Comparison of ENCODE assay signal across 8 mouse cellular contexts in genomic region chr9:120140652-120141051, GRCm38 (mm10). TPM values are rescaled to one million over a fixed set of nuclear protein-coding genes. Genes with fewer than 3 reads are reported as not detected.
DNase-seq lines count a peak whose midpoint lies in the region; ATAC-seq and TF ChIP-seq lines count a peak whose summit lies in the region.

No protein-coding gene starts in this region.

- no peak overlapping the region for H3K4me3 ChIP-seq in CH12.LX (replicated peaks in 1 of 3; ENCODE audit: low read depth in 2 of 3, low read length in 2 of 3, poor library complexity in 1 of 3)
- no peak overlapping the region for H3K4me3 ChIP-seq in liver, embryonic 15.5 days (replicated peaks)
- no peak overlapping the region for H3K4me3 ChIP-seq in neural tube, embryonic 15.5 days (replicated peaks)

- H3K27me3 ChIP-seq in CH12.LX (replicated peaks), result peaks cover 6% of the 10 kb centered on the region
- H3K27me3 ChIP-seq in liver, embryonic 15.5 days, result peaks cover 10% of the 10 kb centered on the region; the same call in 1 of the 2 replicates
- H3K27me3 ChIP-seq in neural tube, embryonic 15.5 days (replicated peaks), result no peaks in the 10 kb centered on the region

- peak; percentile 71 to 97 for TF ChIP-seq CTCF in CH12.LX (conservative IDR thresholded peaks at IDR 0.05 in 1 of 2, IDR thresholded peaks at IDR 0.05 in 1 of 2; ENCODE audit: low read depth in 2 of 2, low read length in 2 of 2)

- no peak for TF ChIP-seq EP300 in CH12.LX (IDR thresholded peaks at IDR 0.05; ENCODE audit: low read length)

- no peak overlapping the region for H3K27ac ChIP-seq in CH12.LX (ENCODE audit: insufficient read depth, low read depth)
- no peak overlapping the region for H3K27ac ChIP-seq in liver, embryonic 15.5 days (replicated peaks)
- H3K27ac ChIP-seq in neural tube, embryonic 15.5 days (replicated peaks), result no peak overlapping the region

- no peaks in the 10 kb centered on the region for H3K79me2 ChIP-seq in CH12.LX (replicated peaks; ENCODE audit: control insufficient read depth, extremely low read depth, insufficient read depth, poor library complexity, severe bottlenecking)

- intact Hi-C loops in heart, postnatal 14 days (cut with DNase I), result loop anchor here (1.0 to 5.0 kb wide), 3 partner anchors 31 to 288 kb away; no protein-coding TSS in a partner anchor

- WGBS in liver, embryonic 15.5 days (ENCODE audit: insufficient replicate concordance), result 13% methylated on average over 4 of the region's 4 CpGs
- 11% methylated on average over 4 of the region's 4 CpGs for WGBS in neural tube, embryonic 15.5 days

- ATAC-seq in erythroblast, adult 5-6 weeks (replicated peaks; ENCODE audit: low FRiP score, poor library complexity, severe bottlenecking), result peak; percentile 90
- 0 out of 2 replicates have a peak, but pooled peaks have one; percentile 22 for ATAC-seq in liver, embryonic 15.5 days (ENCODE audit: insufficient read depth)
- peak; percentile 65; the same call in 1 of the 2 replicates for ATAC-seq in neural tube, embryonic 15.5 days (ENCODE audit: low FRiP score)

- H3K4me2 ChIP-seq in CH12.LX (ENCODE audit: insufficient read depth, low read depth, poor library complexity, severe bottlenecking), result no peak overlapping the region
- no peak overlapping the region for H3K4me2 ChIP-seq in liver, embryonic 15.5 days
- H3K4me2 ChIP-seq in neural tube, embryonic 15.5 days, result no peak overlapping the region

- peak; percentile 80 for DNase-seq in CH12.LX (ENCODE audit: extremely low read depth)
- peak; percentile 32 to 63 for DNase-seq in adrenal gland, postnatal 4 days (ENCODE audit: low spot score in 2 of 2)
- peak; percentile 82 to 89 for DNase-seq in heart, postnatal 14 days
- peak; percentile 88 to 90 for DNase-seq in kidney, postnatal 4 days
- DNase-seq in testis, postnatal 10 days (ENCODE audit: low spot score), result peak; percentile 92

- H3K9ac ChIP-seq in CH12.LX (ENCODE audit: insufficient read depth, low read depth), result no peak overlapping the region
- H3K9ac ChIP-seq in liver, embryonic 15.5 days, result no peak overlapping the region
- H3K9ac ChIP-seq in neural tube, embryonic 15.5 days (replicated peaks), result no peak overlapping the region

- no peak for TF ChIP-seq POLR2A in CH12.LX (IDR thresholded peaks at IDR 0.05; ENCODE audit: low read depth, low read length)

- in situ Hi-C loops in CH12.LX (cut with MboI; ENCODE audit: low pct_ligation_motif_present, low pct_unique_long_range_greater_than_20kb, low sequenced_read_pairs), result no loop called here

- H3K4me1 ChIP-seq in CH12.LX (ENCODE audit: control insufficient read depth in 1 of 2, insufficient read depth in 2 of 2), result no peaks in the 10 kb centered on the region; a peak in 1 of 4 replicates
- no peaks in the 10 kb centered on the region for H3K4me1 ChIP-seq in liver, embryonic 15.5 days (replicated peaks)
- H3K4me1 ChIP-seq in neural tube, embryonic 15.5 days, result no peaks in the 10 kb centered on the region

- peak; percentile 97 for TF ChIP-seq RAD21 in CH12.LX (IDR thresholded peaks at IDR 0.05; ENCODE audit: low read depth, low read length)

- H3K36me3 ChIP-seq in CH12.LX (replicated peaks in 1 of 2; ENCODE audit: control insufficient read depth in 1 of 2, insufficient read depth in 1 of 2, low read length in 1 of 2), result peaks cover 0 to 2% of the 10 kb centered on the region in 2 experiments
- no peaks in the 10 kb centered on the region for H3K36me3 ChIP-seq in liver, embryonic 15.5 days (replicated peaks)
- H3K36me3 ChIP-seq in neural tube, embryonic 15.5 days, result no peaks in the 10 kb centered on the region

- peaks cover 4% of the 10 kb centered on the region for H3K9me3 ChIP-seq in CH12.LX (replicated peaks; ENCODE audit: low read length)
- no peaks in the 10 kb centered on the region for H3K9me3 ChIP-seq in liver, embryonic 15.5 days (replicated peaks)
- H3K9me3 ChIP-seq in neural tube, embryonic 15.5 days (replicated peaks), result no peaks in the 10 kb centered on the region

- dilution Hi-C loops in CH12.LX (cut with MboI; ENCODE audit: extremely low pct_ligation_motif_present, extremely low pct_unique_long_range_greater_than_20kb, low sequenced_read_pairs), result no loop called here

TF ChIP-seq in CH12.LX, 34 proteins besides CTCF, POLR2A, EP300 and RAD21:
- TF ChIP-seq ELF1 (IDR thresholded peaks at IDR 0.05; ENCODE audit: low read depth, low read length) (peak; percentile 72), ZC3H11A (IDR thresholded peaks at IDR 0.05; ENCODE audit: low read depth, low read length) (peak; percentile 46; the same call in 1 of the 2 replicates), UBTF (IDR thresholded peaks at IDR 0.05; ENCODE audit: low read depth, low read length) (no peak), USF2 (conservative IDR thresholded peaks at IDR 0.05; ENCODE audit: low read depth, low read length) (no peak), SMC3 (IDR thresholded peaks at IDR 0.05; ENCODE audit: low read depth, low read length) (peak; percentile 91)

RNA-seq across cellular contexts. Expression of gene Mobp, which starts 8.9 kb away (rescaled TPM):
- total RNA-seq in CH12.LX (2012; rRNA removed) (not detected in 2 replicates), CH12.LX (2014; rRNA removed) (not detected in 2 replicates)
- polyA plus RNA-seq in CH12.LX (2012; ENCODE audit: insufficient read length, low read depth), result 0.17 TPM in 1 of 2 replicates, not detected in the other
- total RNA-seq in adrenal gland, postnatal 4 days (2021), result not detected
- not detected in 2 replicates for total RNA-seq in erythroblast, adult 5-6 weeks (2015; ENCODE audit: low replicate concordance)
- not detected in 2 replicates for total RNA-seq in erythroblast, adult 5-6 weeks (2017; ENCODE audit: low replicate concordance)
- not detected for total RNA-seq in heart, postnatal 14 days (2021)
- not detected in 2 replicates for polyA plus RNA-seq in liver, embryonic 15.5 days (2015; fragmentation: Nextera tagmentation; extraction: Ambion mirVana)
- 0.18 and 0.50 TPM in 2 replicates for polyA plus RNA-seq in neural tube, embryonic 15.5 days (2015; fragmentation: Nextera tagmentation; extraction: Ambion mirVana)

RNA-seq across cellular contexts. Expression of gene Rpsa, which starts 13.2 kb away (rescaled TPM):
- total RNA-seq in CH12.LX (2012; rRNA removed) (3,568 and 3,991 TPM in 2 replicates), CH12.LX (2014; rRNA removed) (4,012 and 4,053 TPM in 2 replicates)
- polyA plus RNA-seq in CH12.LX (2012; ENCODE audit: insufficient read length, low read depth), result 3,250 and 3,563 TPM in 2 replicates
- total RNA-seq in adrenal gland, postnatal 4 days (2021), result 1,000 to 10,000 TPM; 1,207 to 1,212 TPM
- 532 and 535 TPM in 2 replicates for total RNA-seq in erythroblast, adult 5-6 weeks (2015; ENCODE audit: low replicate concordance)
- total RNA-seq in erythroblast, adult 5-6 weeks (2017; ENCODE audit: low replicate concordance), result 872 and 875 TPM in 2 replicates
- 100 to 1,000 TPM; 475 to 558 TPM for total RNA-seq in heart, postnatal 14 days (2021)
- 830 and 871 TPM in 2 replicates for polyA plus RNA-seq in liver, embryonic 15.5 days (2015; fragmentation: Nextera tagmentation; extraction: Ambion mirVana)
- polyA plus RNA-seq in neural tube, embryonic 15.5 days (2015; fragmentation: Nextera tagmentation; extraction: Ambion mirVana), result 830 and 1,045 TPM in 2 replicates

RNA-seq across cellular contexts. Expression of gene Slc25a38, which starts 30.5 kb away (rescaled TPM):
- total RNA-seq in CH12.LX (2012; rRNA removed) (20.3 and 25.3 TPM in 2 replicates), CH12.LX (2014; rRNA removed) (22.3 and 24.3 TPM in 2 replicates)
- polyA plus RNA-seq in CH12.LX (2012; ENCODE audit: insufficient read length, low read depth), result 24.4 and 26.1 TPM in 2 replicates
- 10 to 100 TPM; 22.4 to 25.0 TPM for total RNA-seq in adrenal gland, postnatal 4 days (2021)
- 79.7 and 177 TPM in 2 replicates for total RNA-seq in erythroblast, adult 5-6 weeks (2015; ENCODE audit: low replicate concordance)
- 230 and 266 TPM in 2 replicates for total RNA-seq in erythroblast, adult 5-6 weeks (2017; ENCODE audit: low replicate concordance)
- 10 to 100 TPM; 12.3 to 14.0 TPM for total RNA-seq in heart, postnatal 14 days (2021)
- 130 and 137 TPM in 2 replicates for polyA plus RNA-seq in liver, embryonic 15.5 days (2015; fragmentation: Nextera tagmentation; extraction: Ambion mirVana)
- polyA plus RNA-seq in neural tube, embryonic 15.5 days (2015; fragmentation: Nextera tagmentation; extraction: Ambion mirVana), result 45.8 and 46.6 TPM in 2 replicates

RNA-seq across cellular contexts. Expression of gene Ccr8, which starts 48.7 kb away (rescaled TPM):
- total RNA-seq in CH12.LX (2012; rRNA removed), result not detected in 2 replicates
- not detected in 2 replicates for total RNA-seq in CH12.LX (2014; rRNA removed)
- polyA plus RNA-seq in CH12.LX (2012; ENCODE audit: insufficient read length, low read depth), result not detected in 2 replicates
- not detected for total RNA-seq in adrenal gland, postnatal 4 days (2021)
- not detected in 2 replicates for total RNA-seq in erythroblast, adult 5-6 weeks (2015; ENCODE audit: low replicate concordance)
- total RNA-seq in erythroblast, adult 5-6 weeks (2017; ENCODE audit: low replicate concordance), result not detected in 2 replicates
- total RNA-seq in heart, postnatal 14 days (2021), result under 1 TPM in 1 of 2 experiments, not detected in 1; 0.44 TPM
- polyA plus RNA-seq in liver, embryonic 15.5 days (2015; fragmentation: Nextera tagmentation; extraction: Ambion mirVana), result 0.07 TPM in 1 of 2 replicates, not detected in the other
- polyA plus RNA-seq in neural tube, embryonic 15.5 days (2015; fragmentation: Nextera tagmentation; extraction: Ambion mirVana), result 2.4 TPM in 1 of 2 replicates, not detected in the other

Comparison
In these comparisons a context has a peak if more than half of its experiments do, and no peak if none do; other contexts are left out.
1. ATAC-seq: peak in every context shown above with its lines; median percentile 90 in erythroblast, adult 5-6 weeks; 65 in neural tube, embryonic 15.5 days; 22 in liver, embryonic 15.5 days.